Mouse (Mus musculus) spleen, adult 10 weeks (tissue): Measurements from ENCODE around the gene Tgfb1. TPM values are rescaled to one million over a fixed set of nuclear protein-coding genes. Genes with fewer than 3 reads are reported as not detected.

ENCODE experiments used
- polyA plus RNA-seq: library from polyadenylated mRNA; stranded (reverse); fragments of 350-450 nt; fragmentation: Illumina TruSeq; extraction: RNeasy Lipid Tissue Mini Kit (QIAGEN cat#74804); gene quantifications from one replicate; pipeline ENCODE4 v1.2.3, GENCODE M21; 2015; ENCODE audit warnings: low replicate concordance; ENCODE audit not compliant: insufficient read depth

Tgfb1 gene
- 91.7 TPM for polyA plus RNA-seq

DNA sequence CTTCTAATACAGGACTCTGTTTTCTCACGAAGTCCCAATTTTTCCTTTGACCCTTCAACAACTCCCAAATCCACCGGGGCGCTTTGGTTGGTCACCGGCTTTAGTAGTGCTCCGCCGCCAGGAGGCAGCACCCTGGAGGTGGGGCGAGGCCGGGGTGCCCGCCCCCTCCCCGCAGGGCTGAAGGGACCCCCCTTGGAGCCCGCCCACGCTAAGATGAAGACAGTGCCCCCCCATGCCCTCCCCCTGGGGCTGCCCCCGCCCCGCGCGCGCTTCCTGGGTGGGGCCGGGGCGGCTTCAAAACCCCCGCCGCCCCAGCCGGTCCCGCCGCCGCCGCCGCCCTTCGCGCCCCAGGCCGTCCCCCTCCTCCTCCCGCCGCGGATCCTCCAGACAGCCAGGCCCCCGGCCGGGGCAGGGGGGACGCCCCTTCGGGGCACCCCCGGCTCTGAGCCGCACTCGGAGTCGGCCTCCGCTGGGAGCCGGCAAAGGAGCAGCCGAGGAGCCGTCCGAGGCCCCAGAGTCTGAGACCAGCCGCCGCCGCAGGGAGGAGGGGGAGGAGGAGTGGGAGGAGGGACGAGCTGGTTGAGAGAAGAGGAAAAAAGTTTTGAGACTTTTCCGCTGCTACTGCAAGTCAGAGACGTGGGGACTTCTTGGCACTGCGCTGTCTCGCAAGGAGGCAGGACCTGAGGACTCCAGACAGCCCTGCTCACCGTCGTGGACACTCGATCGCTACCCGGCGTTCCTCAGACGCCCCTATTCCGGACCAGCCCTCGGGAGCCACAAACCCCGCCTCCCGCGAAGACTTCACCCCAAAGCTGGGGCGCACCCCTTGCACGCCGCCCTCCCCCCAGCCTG is at the start of gene Tgfb1:
Tgfb1 (plus strand) TSS at position 323 of the 852 bp plus-strand sequence.

GRCm38 (mm10) chr7:25658657-25659472 is 27.9 kb upstream of the Tgfb1 start, which contains the start of the genes Bckdha and Exosc5:
Gene Bckdha (minus strand): TSS chr7:25658981.
Gene Exosc5 (plus strand): TSS chr7:25659164.

DNA sequence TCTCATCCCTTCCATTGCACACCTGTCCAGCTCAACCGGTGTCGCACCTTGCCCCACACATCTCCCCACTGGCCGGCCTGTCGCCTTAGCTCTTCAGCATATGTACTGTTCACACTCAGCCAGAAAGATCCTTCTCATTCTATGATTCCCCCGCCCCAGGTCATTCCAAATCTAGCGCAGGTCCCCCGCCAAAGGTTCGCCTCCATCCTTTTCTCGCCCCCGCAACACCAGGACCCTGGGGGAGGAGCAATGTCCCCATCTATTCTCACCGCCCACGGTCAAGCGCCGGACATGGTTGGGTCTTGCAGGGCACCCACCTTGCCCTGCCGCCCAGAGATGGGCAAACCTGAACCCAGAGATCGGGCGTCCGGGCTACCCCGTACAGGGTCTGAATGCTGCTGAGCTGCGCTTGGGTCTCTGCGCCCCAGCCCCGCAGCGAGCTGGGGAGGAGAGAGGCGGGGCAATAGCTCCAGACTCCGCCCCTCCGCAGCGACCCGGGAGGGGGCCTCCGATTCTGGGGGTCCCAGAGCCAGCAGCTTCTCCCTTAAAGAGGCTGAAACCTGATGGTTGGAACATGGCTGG is 12.0 kb upstream of the Tgfb1 start, which contains the start of gene Tmem91:
Tmem91 (minus strand) TSS at position 448 of the 582 bp plus-strand sequence.

DNA sequence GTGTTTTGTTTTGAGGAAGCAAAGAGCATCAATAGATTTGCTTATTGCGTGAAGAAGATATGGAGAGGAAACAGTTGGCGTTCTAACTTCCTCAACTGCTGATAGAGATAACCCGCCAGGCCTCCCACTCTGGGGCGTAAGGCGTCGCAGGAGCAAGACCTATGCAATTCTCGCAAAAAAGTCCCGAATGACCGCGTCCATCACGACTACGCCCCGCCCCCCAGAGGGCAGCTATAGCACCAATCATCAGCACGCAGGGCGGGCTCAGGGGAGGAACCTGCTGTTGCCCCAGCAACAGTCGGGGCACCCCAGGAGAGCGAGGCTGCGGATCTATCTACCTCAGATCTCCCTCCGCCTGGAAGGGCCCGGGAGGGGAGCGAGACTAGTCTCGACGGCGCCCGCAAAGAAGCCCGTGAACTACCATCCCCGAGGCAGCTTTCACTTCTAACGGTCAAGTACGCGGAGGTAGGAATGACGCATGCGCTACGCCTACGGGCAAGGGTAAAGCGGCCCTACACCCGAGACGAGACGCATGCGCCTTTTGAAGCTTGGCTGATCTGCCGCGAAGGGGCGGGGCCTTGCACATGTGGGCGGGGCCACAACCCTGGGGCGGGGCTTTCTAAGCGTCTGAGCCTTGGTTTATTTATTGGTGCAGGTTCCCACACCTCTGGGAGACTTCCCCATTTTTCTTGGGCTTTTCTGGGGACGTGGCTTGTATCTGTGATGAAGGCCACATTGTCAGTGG is 6.1 kb upstream of the Tgfb1 start, which contains the start of gene B9d2:
B9d2 (plus strand) TSS at position 267 of the 745 bp plus-strand sequence.

GRCm38 (mm10) chr7:25718788-25719417 is 32.1 kb downstream of the Tgfb1 start, which contains the start of gene Ccdc97:
Gene Ccdc97 (minus strand): TSS chr7:25719088.

Other genes with a start within 250 kb of the Tgfb1 start
- 51.9 TPM for gene Ceacam1, start 209.4 kb upstream of the Tgfb1 start, polyA plus RNA-seq
- 2.8 TPM for gene Ceacam2, start 147.1 kb upstream of the Tgfb1 start, polyA plus RNA-seq
- not detected for gene Erich4, start 71.1 kb upstream of the Tgfb1 start, polyA plus RNA-seq
- gene Dmac2, start 67.6 kb upstream of the Tgfb1 start, polyA plus RNA-seq: 121 TPM
- gene B3gnt8, start 60.3 kb upstream of the Tgfb1 start, polyA plus RNA-seq: 4.2 TPM
- 4.6 TPM for gene Bckdha, start 28.0 kb upstream of the Tgfb1 start, polyA plus RNA-seq
- gene Exosc5, start 27.8 kb upstream of the Tgfb1 start, polyA plus RNA-seq: 15.9 TPM
- gene Tmem91, start 11.8 kb upstream of the Tgfb1 start, polyA plus RNA-seq: 0.47 TPM
- 9.7 TPM for gene B9d2, start 6.2 kb upstream of the Tgfb1 start, polyA plus RNA-seq
- 33.3 TPM for gene Ccdc97, start 32.1 kb downstream of the Tgfb1 start, polyA plus RNA-seq
- gene Hnrnpul1, start 67.8 kb downstream of the Tgfb1 start, polyA plus RNA-seq: 94.5 TPM
- gene Axl, start 101.7 kb downstream of the Tgfb1 start, polyA plus RNA-seq: 106 TPM
- 2.3 TPM for gene Cyp2s1, start 129.9 kb downstream of the Tgfb1 start, polyA plus RNA-seq
- 0.15 TPM for gene Cyp2b10, start 210.6 kb downstream of the Tgfb1 start, polyA plus RNA-seq